Mouse (Mus musculus) fibroblast of lung, adult 2 months (primary cell): ENCODE results near the gene Vstm4.

Experiments used
- DNase-seq: peaks from one replicate; pipeline ENCODE4 v3.0.0-alpha.2; 2011; ENCODE audit warnings: low read depth

Vstm4 gene

GRCm38 (mm10) chr14:32947512-32947911 is 91.0 kb downstream of the Vstm4 start:
- DNase-seq, result no peak

GRCm38 (mm10) chr14:32950312-32951301 is 94.1 kb downstream of the Vstm4 start:
- no peak for DNase-seq

GRCm38 (mm10) chr14:32956486-32956885 is 99.9 kb downstream of the Vstm4 start:
- no peak for DNase-seq

- no peak for DNase-seq
Observed at GRCm38 (mm10) chr14:32958671-32959070, 102.1 kb downstream of the Vstm4 start.

GRCm38 (mm10) chr14:32960481-32960880 is 103.9 kb downstream of the Vstm4 start:
- DNase-seq, result no peak

- DNase-seq, result no peak
Observed at GRCm38 (mm10) chr14:32964742-32965141, 108.2 kb downstream of the Vstm4 start.

GRCm38 (mm10) chr14:32970700-32971099 is 114.1 kb downstream of the Vstm4 start:
- no peak for DNase-seq

GRCm38 (mm10) chr14:32984176-32984738 is 127.7 kb downstream of the Vstm4 start:
- no peak for DNase-seq

GRCm38 (mm10) chr14:32986659-32987058 is 130.1 kb downstream of the Vstm4 start:
- no peak for DNase-seq
